Mouse (Mus musculus) hindbrain, embryonic 14.5 days (tissue): ENCODE results near the gene Ppp1r1b. TPM values are rescaled to one million over a fixed set of nuclear protein-coding genes. Genes with fewer than 3 reads are reported as not detected.

ENCODE experiments used
- ATAC-seq: fragments of 200-750 bp; cut with Nextera tagmentation; 2 replicates; pipeline ENCODE4 v1.8.0; 2017; ENCODE audit warnings: moderate number of reproducible peaks, mild to moderate bottlenecking, moderate TSS enrichment, moderate library complexity; ENCODE audit not compliant: low FRiP score
- DNase-seq: peaks from one replicate; pipeline ENCODE4 v3.0.0-alpha.2; 2015; ENCODE audit warnings: low spot score
- H3K27ac ChIP-seq: fragments of 300-500 bp; sonication (generic); 2 replicates; pipeline ENCODE4 v1.5.1; 2014; ENCODE audit warnings: mild to moderate bottlenecking, moderate library complexity
- H3K27me3 ChIP-seq: fragments of 300-500 bp; sonication (generic); 2 replicates; pipeline ENCODE4 v1.6.1; 2014; ENCODE audit warnings: mild to moderate bottlenecking, low read length, mixed read lengths; ENCODE audit not compliant: control insufficient read depth, insufficient read depth
- H3K36me3 ChIP-seq: fragments of 300-500 bp; sonication (generic); replicated peaks from 2 replicates; pipeline ENCODE4 v1.6.1; 2014; ENCODE audit not compliant: control insufficient read depth, insufficient read depth
- H3K4me1 ChIP-seq: fragments of 300-500 bp; sonication (generic); replicated peaks from 2 replicates; pipeline ENCODE4 v1.6.1; 2014; ENCODE audit warnings: antibody characterized with exemption, low read length, mixed read lengths; ENCODE audit not compliant: control insufficient read depth, insufficient read depth
- H3K4me2 ChIP-seq: fragments of 300-500 bp; sonication (generic); replicated peaks from 2 replicates; pipeline ENCODE4 v1.6.1; 2014; ENCODE audit warnings: mild to moderate bottlenecking, moderate library complexity
- H3K4me3 ChIP-seq: fragments of 300-500 bp; sonication (generic); replicated peaks from 2 replicates; pipeline ENCODE4 v1.5.1; 2014; ENCODE audit warnings: mild to moderate bottlenecking, low read length
- H3K9ac ChIP-seq: fragments of 300-500 bp; sonication (generic); 2 replicates; pipeline ENCODE4 v1.6.1; 2014
- H3K9me3 ChIP-seq: fragments of 300-500 bp; sonication (generic); 2 replicates; pipeline ENCODE4 v1.6.1; 2016; ENCODE audit warnings: low read length; ENCODE audit not compliant: control insufficient read depth
- WGBS: fragments of 180-500 bp; shearing (Covaris S2); extraction: QIAGEN DNeasy Blood & Tissue Kit; methylation state at CpG from one replicate; pipeline ENCODE4 v1.1.7; 2014; 5-methylcytosine and 5-hydroxymethylcytosine counted together
- polyA plus RNA-seq: library from polyadenylated mRNA; unstranded; fragments of >200 nt; fragmentation: Nextera tagmentation; extraction: Ambion mirVana; gene quantifications from 2 replicates; pipeline ENCODE4 v1.2.1, GENCODE M21; 2014

The Ppp1r1b gene
- polyA plus RNA-seq, 1 experiment from 2014 or later: 3.3 TPM

GRCm38 (mm10) chr11:98326741-98327135 lies 21.5 kb upstream of the Ppp1r1b start:
- DNase-seq (no peak), ATAC-seq (no peak)
- Histone ChIP-seq H3K4me3 (peak overlapping the region; percentile 46), H3K4me2 (peak overlapping the region; percentile 52), H3K9me3 (no peaks in the 10 kb centered on the region), H3K27me3 (peaks cover 91% of the 10 kb centered on the region), H3K36me3 (no peaks in the 10 kb centered on the region), H3K9ac (peak overlapping the region; percentile 75), H3K4me1 (peaks cover 10% of the 10 kb centered on the region; the same call in 1 of the 2 replicates), H3K27ac (peak overlapping the region; percentile 87)
- 1% methylated on average over 19 of the region's 19 CpGs for WGBS

DNA sequence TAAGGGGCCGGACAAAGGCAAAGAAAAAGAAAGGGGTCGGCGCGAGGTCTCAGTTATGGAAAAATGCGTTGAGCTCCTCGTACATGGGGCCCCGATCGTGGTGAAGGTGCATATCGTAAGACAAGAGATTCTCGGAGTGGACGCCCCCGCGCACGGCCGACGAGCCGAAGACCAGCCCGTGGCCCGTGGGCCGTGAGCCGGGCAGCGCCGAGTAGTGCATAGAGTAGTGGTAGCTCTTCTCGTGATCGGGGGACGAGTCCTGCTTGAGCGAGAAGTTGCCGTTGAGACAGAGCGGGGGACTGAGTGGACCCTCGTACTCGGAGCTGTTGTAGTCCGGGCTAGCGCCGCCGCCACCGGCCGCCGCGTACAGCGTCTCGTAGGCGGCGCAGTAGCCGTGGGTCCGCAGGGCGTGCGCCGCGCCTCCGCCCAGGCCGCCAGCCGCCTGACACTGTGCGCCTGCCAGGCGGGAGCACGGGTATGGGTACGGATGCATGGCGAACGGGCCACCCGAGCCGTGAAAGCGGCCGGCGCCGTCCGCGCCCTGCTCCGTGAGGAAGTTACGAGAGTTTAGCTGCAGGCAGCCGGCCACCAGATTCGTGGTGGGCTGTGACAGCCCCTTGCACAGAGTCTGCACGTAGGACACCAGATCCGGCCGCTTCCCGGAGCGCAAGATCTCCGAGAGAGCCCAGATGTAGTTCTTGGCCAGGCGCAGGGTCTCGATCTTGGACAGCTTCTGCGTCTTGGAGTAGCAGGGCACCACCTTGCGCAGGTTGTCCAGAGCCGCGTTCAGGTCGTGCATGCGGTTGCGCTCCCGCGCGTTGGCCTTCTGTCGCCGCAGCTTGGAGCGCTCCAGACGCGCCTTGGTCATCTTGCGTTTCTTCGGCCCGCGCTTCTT lies 20.8 kb upstream of the Ppp1r1b start:
- peak overlapping the region; percentile 46 for H3K4me3 ChIP-seq
- peaks cover 91% of the 10 kb centered on the region for H3K27me3 ChIP-seq
- peak overlapping the region; percentile 87 for H3K27ac ChIP-seq
- DNase-seq (no peak), ATAC-seq (no peak)
- no peaks in the 10 kb centered on the region for H3K36me3 ChIP-seq
- H3K4me1 ChIP-seq: peaks cover 10% of the 10 kb centered on the region; the same call in 1 of the 2 replicates
- no peaks in the 10 kb centered on the region for H3K9me3 ChIP-seq
- peak overlapping the region; percentile 52 for H3K4me2 ChIP-seq
- WGBS: under 1% methylated on average over 91 of the region's 97 CpGs
- H3K9ac ChIP-seq: peak overlapping the region; percentile 75

DNA sequence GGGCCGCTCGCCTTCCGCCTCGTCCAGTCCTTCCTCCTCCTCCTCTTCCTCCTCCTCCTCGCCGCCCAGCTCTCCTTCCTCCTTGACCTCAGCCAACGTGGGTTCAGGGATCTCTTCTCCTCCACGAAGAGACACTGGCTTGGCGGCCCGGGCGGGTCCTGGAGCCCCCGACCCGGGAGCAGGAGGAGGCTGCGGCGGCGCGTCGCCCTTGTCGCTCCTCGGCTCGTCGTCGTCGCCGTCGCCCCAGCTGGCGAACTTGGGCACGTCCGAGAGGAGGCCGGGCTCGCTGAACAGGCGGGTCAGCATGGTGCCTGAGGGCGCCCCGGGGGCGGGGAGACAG lies 20.2 kb upstream of the Ppp1r1b start:
- peak overlapping the region; percentile 87 for H3K27ac ChIP-seq
- peak overlapping the region; percentile 75 for H3K9ac ChIP-seq
- H3K4me3 ChIP-seq: peak overlapping the region; percentile 46
- H3K27me3 ChIP-seq: peaks cover 91% of the 10 kb centered on the region
- H3K4me2 ChIP-seq: peak overlapping the region; percentile 52
- no peak for DNase-seq
- H3K4me1 ChIP-seq: peaks cover 10% of the 10 kb centered on the region; the same call in 1 of the 2 replicates
- H3K9me3 ChIP-seq: no peaks in the 10 kb centered on the region
- H3K36me3 ChIP-seq: no peaks in the 10 kb centered on the region
- WGBS: under 1% methylated on average over 35 of the region's 35 CpGs
- ATAC-seq: no peak; the same call in 1 of the 2 replicates

DNA sequence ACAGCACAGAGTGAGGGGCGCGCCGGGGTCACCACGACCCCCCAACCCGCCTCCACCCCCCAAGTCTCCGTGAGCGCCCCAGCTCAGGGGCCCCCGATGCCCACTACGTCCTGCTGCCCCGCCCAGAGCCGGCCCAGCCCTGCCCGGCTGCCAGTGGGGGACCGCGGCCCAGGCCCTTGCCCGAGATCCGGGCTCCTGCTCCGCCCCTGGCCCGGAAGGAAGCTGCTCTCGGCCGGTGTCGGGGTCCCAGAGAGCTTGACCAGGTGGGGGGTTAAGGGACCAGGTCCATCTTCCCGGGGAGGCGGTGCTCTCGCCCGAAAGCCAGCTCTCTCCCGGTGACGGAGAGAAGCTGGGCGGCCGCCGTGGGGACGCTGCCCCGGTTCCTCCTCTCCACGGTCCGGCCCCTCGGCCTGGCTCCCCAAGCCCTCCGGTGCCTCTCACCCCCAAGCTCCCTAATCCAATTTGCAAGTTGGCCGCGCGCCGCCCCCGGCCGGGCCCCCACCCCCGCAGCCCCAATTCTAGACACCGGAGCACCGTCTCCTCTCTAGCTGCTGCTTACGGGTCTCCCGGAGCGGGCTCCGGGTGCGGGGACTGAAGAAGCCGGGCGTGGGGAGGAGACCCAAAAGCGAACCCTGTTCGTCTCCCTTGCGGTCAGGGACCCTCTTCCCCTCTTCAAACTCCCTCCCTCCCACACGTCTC lies 19.7 kb upstream of the Ppp1r1b start:
- Histone ChIP-seq H3K36me3 (no peaks in the 10 kb centered on the region), H3K4me3 (peak overlapping the region; percentile 46), H3K27ac (peak overlapping the region; percentile 87), H3K4me1 (peaks cover 10% of the 10 kb centered on the region; the same call in 1 of the 2 replicates), H3K9me3 (no peaks in the 10 kb centered on the region), H3K4me2 (peak overlapping the region; percentile 52), H3K27me3 (peaks cover 91% of the 10 kb centered on the region), H3K9ac (peak overlapping the region; percentile 75)
- ATAC-seq (peak; percentile 16; the same call in 1 of the 2 replicates), DNase-seq (no peak)
- WGBS: under 1% methylated on average over 55 of the region's 56 CpGs

DNA sequence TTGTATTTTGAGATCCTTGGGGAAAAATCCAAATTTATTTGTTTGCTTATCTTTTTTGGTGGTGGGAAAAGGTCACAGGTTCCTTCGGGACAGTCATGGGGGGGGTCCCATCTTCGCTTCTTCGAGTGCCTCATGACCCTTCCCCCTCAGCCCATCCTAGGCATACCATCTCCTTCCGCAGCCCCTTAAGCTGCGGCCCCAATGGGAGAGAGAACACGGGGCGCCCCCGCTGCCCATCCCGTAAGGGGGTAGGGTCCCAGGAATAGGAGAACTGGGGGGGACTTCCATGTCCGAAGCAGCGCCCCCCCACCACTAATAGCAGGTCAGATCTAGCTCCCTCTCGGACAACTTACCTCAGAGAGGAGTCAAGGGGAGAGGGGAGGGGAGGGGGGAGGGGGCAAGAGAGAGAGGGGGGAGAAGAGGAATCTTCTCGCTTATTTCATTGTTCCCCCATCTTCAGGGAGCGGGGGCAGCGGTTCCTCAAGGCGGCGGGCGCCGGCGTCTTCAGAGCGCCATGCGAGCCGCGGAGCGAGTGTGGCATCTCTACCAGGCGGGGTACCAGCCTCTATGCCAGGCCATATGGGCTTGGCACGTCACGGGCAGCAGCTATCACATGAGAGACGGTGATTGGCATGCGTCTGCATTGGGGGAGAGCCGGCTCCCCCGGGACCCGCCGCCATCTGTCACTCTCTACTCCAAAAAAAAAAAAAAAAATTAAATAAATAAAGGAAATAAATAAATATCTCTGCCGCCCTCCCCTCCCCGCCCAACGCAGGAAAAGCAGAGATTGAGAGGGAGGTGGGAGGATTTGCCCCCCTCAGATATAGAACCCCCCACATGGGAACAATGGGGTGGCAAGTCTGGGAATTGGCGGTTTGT lies 18.9 kb upstream of the Ppp1r1b start, which contains the start of gene Neurod2:
TSS of gene Neurod2 (minus strand) at position 568 of the 879 bp plus-strand sequence.
- Histone ChIP-seq H3K4me2 (peak within 1 kb of the TSS; percentile 52), H3K9ac (peak within 1 kb of the TSS; percentile 75), H3K36me3 (no peaks in the 10 kb centered on the region), H3K4me3 (peak within 1 kb of the TSS; percentile 46), H3K9me3 (no peaks in the 10 kb centered on the region), H3K4me1 (peaks cover 15% of the 10 kb centered on the region; the same call in 1 of the 2 replicates), H3K27ac (peak within 1 kb of the TSS; percentile 87), H3K27me3 (peaks cover 91% of the 10 kb centered on the region)
- DNase-seq: peak; percentile 68
- ATAC-seq: peak; percentile 71
- under 1% methylated on average over 37 of the region's 38 CpGs for WGBS

GRCm38 (mm10) chr11:98329960-98330744 lies 18.1 kb upstream of the Ppp1r1b start:
- H3K27ac ChIP-seq: peak overlapping the region; percentile 87
- H3K4me1 ChIP-seq: peaks cover 21% of the 10 kb centered on the region; the same call in 1 of the 2 replicates

GRCm38 (mm10) chr11:98330745-98331204 lies 17.4 kb upstream of the Ppp1r1b start:
- DNase-seq: no peak
- no peak overlapping the region for H3K4me3 ChIP-seq
- no peaks in the 10 kb centered on the region for H3K36me3 ChIP-seq
- H3K4me1 ChIP-seq: peaks cover 21% of the 10 kb centered on the region; the same call in 1 of the 2 replicates
- no peak overlapping the region for H3K4me2 ChIP-seq
- peak overlapping the region; percentile 87 for H3K27ac ChIP-seq
- no peaks in the 10 kb centered on the region for H3K9me3 ChIP-seq
- no peak overlapping the region for H3K9ac ChIP-seq
- peaks cover 91% of the 10 kb centered on the region for H3K27me3 ChIP-seq
- no peak for ATAC-seq
- 54% methylated on average over 2 of the region's 2 CpGs for WGBS

More at GRCm38 (mm10) chr11:98329960-98330744, 18.1 kb upstream of the Ppp1r1b start:
- Histone ChIP-seq H3K4me2 (peak overlapping the region; percentile 32), H3K9me3 (no peaks in the 10 kb centered on the region), H3K9ac (no peak overlapping the region), H3K4me3 (no peak overlapping the region), H3K27me3 (peaks cover 91% of the 10 kb centered on the region), H3K36me3 (no peaks in the 10 kb centered on the region)
- no peak for DNase-seq
- ATAC-seq: no peak
- WGBS: 25% methylated on average over 8 of the region's 9 CpGs

DNA sequence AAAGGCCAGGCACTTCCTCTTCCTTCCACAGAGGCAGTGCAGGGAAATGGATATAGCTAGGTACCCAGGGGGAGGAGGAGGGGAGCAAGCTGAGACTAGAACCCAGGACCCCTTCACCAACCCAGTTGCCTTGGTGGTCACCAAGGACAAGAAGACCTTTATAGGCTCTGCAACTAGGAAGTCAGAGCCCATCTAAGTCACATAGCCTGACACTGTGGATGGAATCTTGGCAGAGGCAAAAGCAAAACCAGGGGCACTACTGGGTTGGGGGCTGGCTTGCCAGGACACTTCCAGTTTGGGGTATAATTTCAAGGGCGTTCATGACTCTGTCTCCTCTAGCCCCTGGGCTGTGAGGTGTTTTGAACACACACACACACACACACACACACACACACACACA lies 16.8 kb upstream of the Ppp1r1b start:
- H3K4me1 ChIP-seq: peaks cover 21% of the 10 kb centered on the region; the same call in 1 of the 2 replicates
- DNase-seq (no peak), ATAC-seq (no peak)
- no peaks in the 10 kb centered on the region for H3K9me3 ChIP-seq
- no peak overlapping the region for H3K27ac ChIP-seq
- H3K27me3 ChIP-seq: peaks cover 91% of the 10 kb centered on the region
- H3K9ac ChIP-seq: no peak overlapping the region
- no peak overlapping the region for H3K4me2 ChIP-seq
- no peaks in the 10 kb centered on the region for H3K36me3 ChIP-seq
- no peak overlapping the region for H3K4me3 ChIP-seq
- WGBS: 70% methylated on average over 1 of the region's 1 CpGs
